Mouse (Mus musculus): ENCODE measurements around the gene Cct4. TPM values are rescaled to one million over a fixed set of nuclear protein-coding genes. Genes with fewer than 3 reads are reported as not detected.
A peak's percentile ranks its signal among the peaks of the same experiment; 100 is the strongest.

Cct4 gene
- polyA plus RNA-seq, 1 experiment, result 98.0 TPM

DNA sequence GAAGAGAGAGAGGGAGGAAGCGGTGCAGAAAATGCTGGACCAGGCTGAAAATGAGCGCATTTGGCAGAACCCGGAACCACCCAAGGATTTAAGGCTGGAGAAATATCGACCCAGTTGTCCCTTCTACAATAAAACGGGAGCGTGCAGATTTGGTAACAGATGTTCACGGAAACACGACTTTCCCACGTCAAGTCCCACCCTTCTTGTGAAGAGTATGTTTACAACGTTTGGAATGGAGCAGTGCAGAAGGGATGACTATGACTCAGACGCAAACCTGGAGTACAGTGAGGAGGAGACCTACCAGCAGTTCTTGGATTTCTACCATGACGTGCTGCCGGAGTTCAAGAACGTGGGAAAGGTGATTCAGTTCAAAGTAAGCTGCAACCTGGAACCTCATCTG is 16.7 kb upstream of the Cct4 start:
- Histone ChIP-seq H3K4me1 (ENCODE audit: control insufficient read depth, insufficient read depth, insufficient read length, low read length) (peaks cover 6% of the 10 kb centered on the region), H3K4me3 (ENCODE audit: insufficient read depth, low read depth, low read length) (peak overlapping the region; percentile 84), H3K27ac (replicated peaks; ENCODE audit: low read depth, low read length) (no peak overlapping the region; the same call in 1 of the 2 replicates)

DNA sequence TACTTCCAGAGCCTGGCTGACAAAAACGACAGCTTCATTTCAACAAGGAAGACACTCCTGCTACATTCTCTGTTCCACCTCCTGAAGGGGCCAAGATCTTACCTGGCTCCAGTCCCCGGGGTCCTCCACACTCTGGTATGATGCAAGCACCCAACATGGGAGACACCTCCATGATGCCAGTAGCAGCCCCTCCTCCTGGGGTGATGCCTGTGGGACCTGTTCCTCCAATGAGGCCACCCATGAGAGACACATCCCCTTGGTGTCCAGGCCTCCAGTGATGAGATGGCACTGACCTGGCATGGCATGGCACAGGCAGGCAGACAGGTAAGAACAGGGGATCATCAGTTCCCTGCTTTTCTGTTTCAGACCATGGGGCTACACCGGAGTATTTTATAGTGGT is 12.1 kb upstream of the Cct4 start:
- no peak overlapping the region for H3K27ac ChIP-seq (replicated peaks; ENCODE audit: low read depth, low read length)
- H3K4me3 ChIP-seq (ENCODE audit: insufficient read depth, low read depth, low read length), result no peak overlapping the region
- H3K4me1 ChIP-seq (ENCODE audit: control insufficient read depth, insufficient read depth, insufficient read length, low read length), result peaks cover 10% of the 10 kb centered on the region

DNA sequence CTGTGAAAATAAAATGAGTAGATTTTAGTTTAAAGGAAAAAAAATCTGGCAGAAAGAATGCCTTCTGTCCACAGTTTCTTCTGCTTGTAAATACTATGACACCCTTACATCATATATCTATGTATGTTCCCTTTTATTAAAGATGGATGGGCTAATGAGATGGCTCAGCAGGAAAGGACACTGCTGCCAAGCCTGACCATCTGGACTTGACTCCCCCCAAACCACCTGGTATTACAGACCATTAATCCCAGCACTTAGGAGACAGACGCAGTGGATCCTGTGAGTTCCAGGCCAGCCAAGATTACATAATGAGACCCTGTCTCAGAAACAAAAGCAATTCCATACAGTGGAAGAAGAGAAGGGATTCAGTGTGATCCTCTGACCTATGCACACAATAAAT is 11.6 kb upstream of the Cct4 start:
- Histone ChIP-seq H3K4me3 (ENCODE audit: insufficient read depth, low read depth, low read length) (no peak overlapping the region), H3K4me1 (ENCODE audit: control insufficient read depth, insufficient read depth, insufficient read length, low read length) (peaks cover 10% of the 10 kb centered on the region), H3K27ac (replicated peaks; ENCODE audit: low read depth, low read length) (no peak overlapping the region)

GRCm38 (mm10) chr11:22979221-22979620 is 11.1 kb upstream of the Cct4 start:
- no peak overlapping the region for H3K27ac ChIP-seq (replicated peaks; ENCODE audit: low read depth, low read length)
- H3K4me3 ChIP-seq (ENCODE audit: insufficient read depth, low read depth, low read length), result no peak overlapping the region
- H3K4me1 ChIP-seq (ENCODE audit: control insufficient read depth, insufficient read depth, insufficient read length, low read length), result peaks cover 10% of the 10 kb centered on the region

DNA sequence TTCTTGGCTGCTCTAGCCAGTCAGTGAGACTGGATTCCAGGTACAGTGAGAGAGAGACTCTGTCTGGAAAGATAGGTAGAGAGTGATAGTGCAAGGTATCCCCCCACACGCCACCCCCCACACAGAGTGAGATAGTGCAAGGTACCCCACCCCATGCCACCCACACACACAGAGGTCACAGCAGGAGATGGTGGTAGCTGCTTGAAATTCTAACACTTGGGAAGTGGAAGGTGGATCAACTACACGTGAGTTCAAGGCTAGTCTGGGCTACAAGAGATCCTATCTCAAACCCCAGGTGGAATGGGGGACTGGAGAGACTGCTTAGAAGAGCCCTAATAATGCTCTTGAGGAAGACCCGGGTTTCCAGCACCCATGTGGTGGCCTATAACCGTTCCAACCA is 9.3 kb upstream of the Cct4 start:
- Histone ChIP-seq H3K27ac (replicated peaks; ENCODE audit: low read depth, low read length) (no peak overlapping the region), H3K4me3 (ENCODE audit: insufficient read depth, low read depth, low read length) (peak overlapping the region; percentile 82), H3K4me1 (ENCODE audit: control insufficient read depth, insufficient read depth, insufficient read length, low read length) (peaks cover 7% of the 10 kb centered on the region)

GRCm38 (mm10) chr11:22981543-22981950 is 8.8 kb upstream of the Cct4 start:
- H3K4me1 ChIP-seq (ENCODE audit: control insufficient read depth, insufficient read depth, insufficient read length, low read length), result peaks cover 7% of the 10 kb centered on the region
- H3K4me3 ChIP-seq (ENCODE audit: insufficient read depth, low read depth, low read length), result peak overlapping the region; percentile 82
- peak overlapping the region; percentile 80; the same call in 1 of the 2 replicates for H3K27ac ChIP-seq (replicated peaks; ENCODE audit: low read depth, low read length)

DNA sequence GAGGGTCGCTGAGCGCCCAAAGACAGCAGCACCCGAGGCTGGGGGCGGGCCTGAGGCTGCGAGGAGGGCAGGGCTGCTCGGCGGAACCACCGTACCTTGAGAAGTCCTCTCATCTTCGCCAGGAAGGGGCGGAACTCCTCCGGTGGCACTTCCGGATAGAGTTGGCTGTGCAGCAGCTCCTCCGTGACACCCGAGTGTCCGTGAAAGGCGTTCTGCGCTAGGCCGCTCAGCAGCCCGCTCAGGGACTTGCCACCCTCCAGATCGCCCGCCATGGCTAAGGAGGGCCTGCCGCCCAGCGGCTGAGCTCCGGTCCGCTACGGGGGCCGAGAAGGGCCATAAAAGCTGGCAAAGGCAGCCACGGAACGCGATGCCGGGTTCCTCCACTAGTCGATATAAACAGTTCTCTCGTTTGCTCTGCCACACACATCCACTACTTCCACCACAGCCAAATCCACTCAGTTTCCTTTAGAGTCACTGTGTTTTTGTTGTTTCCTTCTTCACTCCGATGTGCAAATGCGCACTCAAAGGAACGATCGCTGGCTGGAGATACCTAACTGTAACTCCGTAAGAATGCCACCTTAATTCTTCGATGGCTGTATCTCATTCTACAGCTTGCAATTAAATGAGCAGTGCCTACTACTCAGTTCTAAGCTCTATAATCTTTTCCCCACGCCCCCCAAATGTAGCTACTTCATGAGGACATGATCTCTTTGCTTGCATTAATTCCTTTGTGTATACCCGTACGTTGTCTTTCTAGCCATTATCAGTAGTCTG is 8.1 kb upstream of the Cct4 start, which contains the start of the genes Gm28048 and Commd1:
Gene Gm28048 (minus strand): TSS at position 107 of the 774 bp plus-strand sequence.
Gene Commd1 (minus strand): TSS at position 399 of the 774 bp plus-strand sequence.
- H3K27ac ChIP-seq (replicated peaks; ENCODE audit: low read depth, low read length), result peak within 1 kb of the TSS; percentile 80
- H3K4me1 ChIP-seq (ENCODE audit: control insufficient read depth, insufficient read depth, insufficient read length, low read length), result peaks cover 4% of the 10 kb centered on the region
- peak within 1 kb of the TSS; percentile 82 for H3K4me3 ChIP-seq (ENCODE audit: insufficient read depth, low read depth, low read length)

DNA sequence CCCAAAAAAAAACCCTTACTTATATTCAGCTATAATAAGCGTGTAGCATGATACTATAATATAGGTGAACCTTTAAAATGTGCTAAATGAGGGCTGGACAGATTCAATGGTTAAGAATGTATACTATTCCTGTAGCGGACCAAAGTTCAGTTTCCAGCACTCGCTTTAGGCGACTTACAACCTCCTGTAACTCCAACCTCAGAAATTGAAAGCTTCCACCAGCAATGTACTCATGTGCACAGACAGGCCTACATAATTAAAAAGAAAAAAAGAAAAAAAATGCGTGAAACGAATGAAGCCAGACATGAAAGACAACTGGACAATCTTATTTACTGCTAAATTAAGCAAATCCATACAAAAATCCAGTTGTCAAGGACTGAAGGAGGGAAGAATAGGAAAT is 7.5 kb upstream of the Cct4 start:
- Histone ChIP-seq H3K4me1 (ENCODE audit: control insufficient read depth, insufficient read depth, insufficient read length, low read length) (peaks cover 4% of the 10 kb centered on the region), H3K4me3 (ENCODE audit: insufficient read depth, low read depth, low read length) (no peak overlapping the region), H3K27ac (replicated peaks; ENCODE audit: low read depth, low read length) (no peak overlapping the region)

GRCm38 (mm10) chr11:22985510-22985909 is 4.8 kb upstream of the Cct4 start:
- H3K27ac ChIP-seq (replicated peaks; ENCODE audit: low read depth, low read length), result no peak overlapping the region
- H3K4me3 ChIP-seq (ENCODE audit: insufficient read depth, low read depth, low read length), result no peak overlapping the region
- peaks cover 4% of the 10 kb centered on the region; the same call in 1 of the 2 replicates for H3K4me1 ChIP-seq (ENCODE audit: control insufficient read depth, insufficient read depth, insufficient read length, low read length)

- H3K4me1 ChIP-seq (ENCODE audit: control insufficient read depth, insufficient read depth, insufficient read length, low read length), result peaks cover 6% of the 10 kb centered on the region; the same call in 1 of the 2 replicates
- H3K4me3 ChIP-seq (ENCODE audit: insufficient read depth, low read depth, low read length), result no peak overlapping the region
Measured at GRCm38 (mm10) chr11:22987357-22987756, 3.0 kb upstream of the Cct4 start.

DNA sequence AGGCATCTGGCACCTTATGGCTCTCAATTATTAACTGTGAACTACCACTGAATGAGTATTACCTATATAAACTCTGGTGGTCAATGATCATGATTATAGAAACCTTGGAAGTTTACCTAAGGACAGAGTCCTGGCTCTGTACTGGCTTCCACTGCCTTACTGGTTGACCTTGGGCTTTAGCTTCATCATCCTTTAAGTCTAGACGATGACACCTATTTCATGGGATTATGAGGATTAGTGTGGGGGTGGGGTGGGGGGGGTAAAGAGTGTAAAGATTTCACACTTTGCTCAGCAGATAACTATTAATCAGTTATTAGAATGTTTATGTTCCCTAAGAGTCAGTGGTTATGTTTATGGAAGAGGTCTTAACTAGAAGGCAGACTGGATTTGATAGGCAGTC is 533 bp upstream of the Cct4 start:
- Histone ChIP-seq H3K4me1 (ENCODE audit: control insufficient read depth, insufficient read depth, insufficient read length, low read length) (peaks cover 6% of the 10 kb centered on the region; the same call in 1 of the 2 replicates), H3K27ac (replicated peaks; ENCODE audit: low read depth, low read length) (peak overlapping the region; percentile 78), H3K4me3 (ENCODE audit: insufficient read depth, low read depth, low read length) (peak overlapping the region; percentile 88)

More at GRCm38 (mm10) chr11:22987357-22987756, 3.0 kb upstream of the Cct4 start:
- no peak overlapping the region for H3K27ac ChIP-seq (replicated peaks; ENCODE audit: low read depth, low read length)

GRCm38 (mm10) chr11:22991218-22991835 is 1.0 kb downstream of the Cct4 start:
- no peak overlapping the region for H3K27ac ChIP-seq (replicated peaks; ENCODE audit: low read depth, low read length)
- H3K4me3 ChIP-seq (ENCODE audit: insufficient read depth, low read depth, low read length), result peak overlapping the region; percentile 88
- H3K4me1 ChIP-seq (ENCODE audit: control insufficient read depth, insufficient read depth, insufficient read length, low read length), result peaks cover 6% of the 10 kb centered on the region; the same call in 1 of the 2 replicates

DNA sequence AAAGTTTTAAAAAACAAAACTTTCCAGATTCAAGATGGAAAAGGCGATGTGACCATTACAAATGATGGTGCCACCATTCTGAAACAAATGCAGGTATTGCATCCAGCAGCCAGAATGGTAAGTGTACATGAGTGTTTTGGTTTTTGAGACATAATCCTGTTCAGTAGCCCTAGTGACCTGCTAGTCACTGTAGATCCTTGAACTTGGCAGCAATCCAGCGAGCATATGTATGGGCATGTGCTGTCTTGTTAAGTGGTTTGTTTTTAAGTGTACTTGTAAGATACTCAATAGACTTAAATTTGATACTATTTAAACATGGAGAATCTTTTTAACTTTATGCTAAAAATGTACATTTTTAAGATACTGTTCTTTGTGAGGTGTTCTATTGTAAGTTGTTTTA is 4.0 kb downstream of the Cct4 start:
- Histone ChIP-seq H3K4me1 (ENCODE audit: control insufficient read depth, insufficient read depth, insufficient read length, low read length) (peaks cover 6% of the 10 kb centered on the region; the same call in 1 of the 2 replicates), H3K27ac (replicated peaks; ENCODE audit: low read depth, low read length) (no peak overlapping the region), H3K4me3 (ENCODE audit: insufficient read depth, low read depth, low read length) (no peak overlapping the region)

- H3K27ac ChIP-seq (replicated peaks; ENCODE audit: low read depth, low read length), result no peak overlapping the region
- H3K4me3 ChIP-seq (ENCODE audit: insufficient read depth, low read depth, low read length), result no peak overlapping the region
- peaks cover 6% of the 10 kb centered on the region; the same call in 1 of the 2 replicates for H3K4me1 ChIP-seq (ENCODE audit: control insufficient read depth, insufficient read depth, insufficient read length, low read length)
Measured at GRCm38 (mm10) chr11:22995461-22995860, 5.1 kb downstream of the Cct4 start.

DNA sequence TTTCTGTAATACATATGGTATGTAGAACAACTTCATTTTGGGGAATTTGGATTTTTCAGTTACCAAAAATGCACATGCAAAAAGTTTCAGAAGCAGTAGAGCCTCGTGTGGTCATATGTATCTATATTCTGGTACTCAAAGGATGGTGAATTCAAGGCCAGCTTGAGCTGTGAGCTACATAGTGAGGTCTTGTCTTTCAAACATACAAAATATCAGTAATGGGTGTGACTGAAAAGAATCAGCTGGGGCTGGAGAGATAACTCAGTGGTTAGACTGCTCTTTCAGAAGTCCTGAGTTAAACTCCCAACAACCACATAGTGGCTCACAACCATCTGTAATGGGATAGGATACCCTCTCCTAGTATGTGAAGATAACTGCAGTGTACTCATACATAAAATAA is 8.0 kb downstream of the Cct4 start:
- no peak overlapping the region for H3K27ac ChIP-seq (replicated peaks; ENCODE audit: low read depth, low read length)
- H3K4me1 ChIP-seq (ENCODE audit: control insufficient read depth, insufficient read depth, insufficient read length, low read length), result no peaks in the 10 kb centered on the region
- no peak overlapping the region for H3K4me3 ChIP-seq (ENCODE audit: insufficient read depth, low read depth, low read length)

All from brown adipose tissue, adult 24 weeks (tissue).